Mouse (Mus musculus) brain, embryonic 14.5 days (tissue): ENCODE data around the gene Ece2.

Experiments used
- CTCF ChIP-seq: fragments of 200-500 bp; IDR thresholded peaks from 2 replicates; pipeline ENCODE4 v1.5.1; 2012; ENCODE audit warnings: inconsistent platforms, mild to moderate bottlenecking, moderate library complexity, borderline replicate concordance; ENCODE audit not compliant: insufficient read depth, insufficient read length; ENCODE audit errors: extremely low read depth
- POLR2A ChIP-seq: fragments of 200-500 bp; IDR thresholded peaks from 2 replicates; pipeline ENCODE4 v1.6.1; 2012; ENCODE audit warnings: mild to moderate bottlenecking, inconsistent platforms, borderline replicate concordance; ENCODE audit not compliant: poor library complexity, insufficient read depth, insufficient read length, severe bottlenecking; ENCODE audit errors: extremely low read depth

DNA sequence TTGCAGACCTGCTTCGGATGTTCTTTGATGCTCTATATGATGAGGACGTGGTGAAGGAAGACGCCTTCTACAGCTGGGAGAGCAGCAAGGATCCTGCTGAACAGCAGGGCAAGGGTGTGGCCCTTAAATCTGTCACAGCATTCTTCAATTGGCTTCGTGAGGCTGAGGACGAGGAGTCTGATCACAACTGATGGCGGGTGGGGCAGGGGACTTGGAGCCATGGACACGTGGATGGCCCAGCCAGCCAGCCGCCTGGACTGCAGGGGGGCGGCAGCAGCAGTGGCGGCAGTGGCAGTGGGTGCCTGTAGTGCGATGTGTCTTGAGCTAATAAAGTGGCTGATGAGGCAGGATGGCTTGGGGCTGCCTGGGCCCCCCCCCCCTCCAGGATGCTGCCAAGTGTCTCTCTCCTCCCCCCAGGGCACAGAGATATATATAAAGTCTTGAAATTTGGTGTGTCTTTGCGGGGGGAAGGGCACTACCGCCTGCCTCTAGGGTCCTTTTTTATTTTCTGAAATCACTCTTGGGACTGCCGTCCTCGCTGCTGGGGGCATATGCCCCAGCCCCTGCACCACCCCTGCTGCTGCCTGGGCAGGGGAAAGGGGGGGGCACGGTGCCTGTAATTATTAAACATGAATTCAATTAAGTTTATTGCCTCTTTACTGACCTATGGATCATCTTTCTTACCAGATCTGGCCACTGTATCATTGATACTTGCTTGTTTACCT lies 62.8 kb downstream of the Ece2 start:
- no peak for TF ChIP-seq CTCF
- TF ChIP-seq POLR2A, result no peak
